Mouse (Mus musculus) central nervous system, embryonic 11.5 days (tissue): ENCODE results near the gene Fbll1. TPM values are rescaled to one million over a fixed set of nuclear protein-coding genes. Genes with fewer than 3 reads are reported as not detected.

Source experiments
- polyA plus RNA-seq: library from polyadenylated mRNA; depleted of rRNA; stranded (reverse); fragments of >200 nt; gene quantifications from 2 replicates; pipeline ENCODE4 v1.2.3, GENCODE M21; 2012; rRNA removed

Fbll1 gene
- 7.2 and 7.7 TPM in 2 replicates for polyA plus RNA-seq

GRCm38 (mm10) chr11:35798874-35799273 lies at the start of gene Fbll1:
Gene Fbll1 (minus strand): TSS chr11:35798884.

GRCm38 (mm10) chr11:35834022-35834760 lies 35.5 kb upstream of the Fbll1 start, which contains the start of gene Rars:
Gene Rars (minus strand): TSS chr11:35834506.

GRCm38 (mm10) chr11:35769188-35769745 lies 29.4 kb downstream of the Fbll1 start, which contains the start of gene Pank3:
Gene Pank3 (plus strand): TSS chr11:35769484.

Other genes with a start within 250 kb of the Fbll1 start
- gene Pank3, start 29.4 kb downstream of the Fbll1 start, polyA plus RNA-seq, result 20.6 and 33.3 TPM in 2 replicates
- gene Rars, start 35.6 kb upstream of the Fbll1 start, polyA plus RNA-seq, result 98.4 and 103 TPM in 2 replicates
- gene Wwc1, start 181.6 kb upstream of the Fbll1 start, polyA plus RNA-seq, result 19.4 and 33.4 TPM in 2 replicates